Mouse (Mus musculus) limb, embryonic 11.5 days (tissue): ENCODE data around the gene Bud13. TPM values are rescaled to one million over a fixed set of nuclear protein-coding genes. Genes with fewer than 3 reads are reported as not detected.

ENCODE experiments used
- polyA plus RNA-seq: library from polyadenylated mRNA; unstranded; fragments of >200 nt; fragmentation: Nextera tagmentation; extraction: Ambion mirVana; gene quantifications from 2 replicates; pipeline ENCODE4 v1.2.1, GENCODE M21; 2014

Gene Bud13
- polyA plus RNA-seq, 1 experiment from 2014 or later: 38.9 TPM

Other genes with a start within 250 kb of the Bud13 start
- gene Apoa1, start 54.4 kb upstream of the Bud13 start, polyA plus RNA-seq: 1.5 and 2.9 TPM in 2 replicates
- gene Apoc3, start 47.4 kb upstream of the Bud13 start, polyA plus RNA-seq: not detected in 2 replicates
- not detected in 2 replicates for gene Apoa4, start 42.3 kb upstream of the Bud13 start, polyA plus RNA-seq
- gene Apoa5, start 14.4 kb upstream of the Bud13 start, polyA plus RNA-seq: 0.08 TPM in 1 of 2 replicates, not detected in the other
- 60.4 and 64.2 TPM in 2 replicates for gene Zpr1, start 9.9 kb upstream of the Bud13 start, polyA plus RNA-seq
- gene 4931429L15Rik, start 37.0 kb downstream of the Bud13 start, polyA plus RNA-seq: 0.08 TPM in 1 of 2 replicates, not detected in the other